Mouse (Mus musculus) ES-E14 (cell line): Measurements from ENCODE around the gene Kdm4b. TPM values are rescaled to one million over a fixed set of nuclear protein-coding genes. Genes with fewer than 3 reads are reported as not detected.

Experiments used
- DNase-seq: peaks from one replicate; pipeline ENCODE4 v3.0.0-alpha.2; 2013; ENCODE audit warnings: low read depth, low spot score
- H3K27ac ChIP-seq: 2 replicates; pipeline ENCODE4 v1.5.1; 2012; ENCODE audit warnings: low read depth, mild to moderate bottlenecking, low read length, moderate library complexity, mixed read lengths; ENCODE audit not compliant: poor library complexity, insufficient read depth, severe bottlenecking
- H3K36me3 ChIP-seq: 2 replicates; pipeline ENCODE4 v1.6.1; 2012; ENCODE audit warnings: mild to moderate bottlenecking, low read length, moderate library complexity, mixed read lengths; ENCODE audit not compliant: control insufficient read depth, poor library complexity, insufficient read depth, severe bottlenecking
- H3K4me1 ChIP-seq, 2 experiments: fragments of 150-350 bp in 1 of 2; sonication (generic) in 1 of 2; 2 replicates each; pipeline ENCODE4 v1.6.1; 2012; ENCODE audit warnings: low read length in 2 of 2, mild to moderate bottlenecking in 1 of 2, mixed read lengths in 1 of 2; ENCODE audit not compliant: control insufficient read depth in 2 of 2, insufficient read depth in 2 of 2, poor library complexity in 1 of 2
- H3K4me3 ChIP-seq, 2 experiments: fragments of 150-350 bp in 1 of 2; sonication (generic) in 1 of 2; 2 replicates each; pipeline ENCODE4 v1.5.1; 2012; ENCODE audit warnings: low read length in 2 of 2, low read depth in 1 of 2, mild to moderate bottlenecking in 1 of 2, mixed read lengths in 1 of 2; ENCODE audit not compliant: insufficient read depth in 1 of 2, poor library complexity in 1 of 2, severe bottlenecking in 1 of 2
- H3K9ac ChIP-seq: 2 replicates; pipeline ENCODE4 v1.6.1; 2012; ENCODE audit warnings: low read depth, mild to moderate bottlenecking, low read length, mixed read lengths; ENCODE audit not compliant: poor library complexity, insufficient read depth, severe bottlenecking
- H3K9me3 ChIP-seq: fragments of 150-350 bp; sonication (generic); 2 replicates; pipeline ENCODE4 v1.6.1; 2012; ENCODE audit warnings: low read depth, mild to moderate bottlenecking, low read length; ENCODE audit not compliant: control insufficient read depth, insufficient read depth
- CHD2 ChIP-seq: IDR thresholded peaks from 2 replicates; pipeline ENCODE4 v1.6.1; 2014; ENCODE audit warnings: mild to moderate bottlenecking, low read depth, low read length, inconsistent platforms
- HCFC1 ChIP-seq: IDR thresholded peaks from 2 replicates; pipeline ENCODE4 v1.6.1; 2012; ENCODE audit warnings: low read length, inconsistent platforms, borderline replicate concordance; ENCODE audit not compliant: insufficient read depth
- MAFK ChIP-seq: IDR thresholded peaks from 2 replicates; pipeline ENCODE4 v1.6.1; 2014; ENCODE audit warnings: mild to moderate bottlenecking, low read depth, low read length, inconsistent platforms; ENCODE audit not compliant: insufficient read depth
- ZC3H11A ChIP-seq: IDR thresholded peaks from 2 replicates; pipeline ENCODE4 v1.6.1; 2012; ENCODE audit warnings: low read depth, mild to moderate bottlenecking, inconsistent platforms, low read length, borderline replicate concordance
- ZNF384 ChIP-seq: IDR thresholded peaks from 2 replicates; pipeline ENCODE4 v1.6.1; 2012; ENCODE audit warnings: low read depth, low read length, inconsistent platforms
- in situ Hi-C, 2 experiments: fragments of 600-800 bp; cut with MboI; formaldehyde crosslinking; loops; one replicate each; pipeline ENCODE4 v1.15.1; 2025; ENCODE audit warnings: low sequenced_read_pairs in 2 of 2, inconsistent platforms in 1 of 2; ENCODE audit not compliant: unreplicated experiment in 2 of 2
- total RNA-seq: library from RNA; depleted of rRNA; stranded (reverse); fragments of 300-350 nt; gene quantifications from 2 replicates; pipeline ENCODE4 v1.2.3, GENCODE M21; 2012

Kdm4b gene
- total RNA-seq, 1 experiment: 21.1 TPM

- Histone ChIP-seq H3K36me3 (peaks cover 35% of the 10 kb centered on the region), H3K9ac (peak overlapping the region; percentile 40; the same call in 1 of the 2 replicates), H3K27ac (peak overlapping the region; percentile 34), H3K4me1 (peaks cover 8 to 13% of the 10 kb centered on the region in 2 experiments; a peak in 3 of 4 replicates), H3K9me3 (no peaks in the 10 kb centered on the region), H3K4me3 (no peak overlapping the region)
- in situ Hi-C loops: no loop called here
- DNase-seq: no peak
- no peak for TF ChIP-seq HCFC1
- no peak for TF ChIP-seq CHD2
- no peak for TF ChIP-seq ZNF384
- no peak for TF ChIP-seq ZC3H11A
- no peak for TF ChIP-seq MAFK
Observed at GRCm38 (mm10) chr17:56279481-56280155, 46.2 kb upstream of the Kdm4b start.

- in situ Hi-C loops: no loop called here
- no peak for TF ChIP-seq ZNF384
- no peak for TF ChIP-seq HCFC1
- TF ChIP-seq ZC3H11A: no peak
- H3K4me3 ChIP-seq: no peak overlapping the region
- no peak for DNase-seq
- peaks cover 50% of the 10 kb centered on the region for H3K36me3 ChIP-seq
- no peaks in the 10 kb centered on the region for H3K9me3 ChIP-seq
- H3K9ac ChIP-seq: no peak overlapping the region
- peaks cover 8 to 19% of the 10 kb centered on the region in 2 experiments; a peak in 3 of 4 replicates for H3K4me1 ChIP-seq
- H3K27ac ChIP-seq: no peak overlapping the region; the same call in 1 of the 2 replicates
Observed at GRCm38 (mm10) chr17:56281193-56281592, 44.7 kb upstream of the Kdm4b start.

- Histone ChIP-seq H3K4me1 (peaks cover 2 to 27% of the 10 kb centered on the region in 2 experiments; a peak in 2 of 4 replicates), H3K9ac (no peak overlapping the region), H3K27ac (no peak overlapping the region), H3K9me3 (no peaks in the 10 kb centered on the region), H3K4me3 (no peak overlapping the region), H3K36me3 (peaks cover 60% of the 10 kb centered on the region)
- no peak for DNase-seq
- in situ Hi-C loops: no loop called here
- TF ChIP-seq ZNF384: no peak
- no peak for TF ChIP-seq HCFC1
- TF ChIP-seq MAFK: no peak
- TF ChIP-seq ZC3H11A: no peak
- no peak for TF ChIP-seq CHD2
Observed at GRCm38 (mm10) chr17:56282802-56283201, 43.1 kb upstream of the Kdm4b start.

GRCm38 (mm10) chr17:56283316-56283715, 42.5 kb upstream of the Kdm4b start:
- H3K36me3 ChIP-seq: peaks cover 60% of the 10 kb centered on the region
- peaks cover 3 to 31% of the 10 kb centered on the region in 2 experiments; a peak in 3 of 4 replicates for H3K4me1 ChIP-seq
- H3K4me3 ChIP-seq: no peak overlapping the region
- TF ChIP-seq ZC3H11A: no peak
- no peak for TF ChIP-seq CHD2
- TF ChIP-seq MAFK: no peak
- no peak for TF ChIP-seq ZNF384
- no peak for TF ChIP-seq HCFC1
- in situ Hi-C loops: no loop called here
- H3K9ac ChIP-seq: no peak overlapping the region
- no peak for DNase-seq
- no peaks in the 10 kb centered on the region for H3K9me3 ChIP-seq
- H3K27ac ChIP-seq: no peak overlapping the region
